Mouse (Mus musculus) CD8-positive naive resting alpha-beta T cell, adult 2 months (primary cell): Measurements from ENCODE around the gene Zfp524.

Experiments
- DNase-seq, 2 experiments: peaks; one replicate each; pipeline ENCODE4 v3.0.0; 2022; ENCODE audit warnings: low read depth in 2 of 2, low spot score in 2 of 2

Gene Zfp524

DNA sequence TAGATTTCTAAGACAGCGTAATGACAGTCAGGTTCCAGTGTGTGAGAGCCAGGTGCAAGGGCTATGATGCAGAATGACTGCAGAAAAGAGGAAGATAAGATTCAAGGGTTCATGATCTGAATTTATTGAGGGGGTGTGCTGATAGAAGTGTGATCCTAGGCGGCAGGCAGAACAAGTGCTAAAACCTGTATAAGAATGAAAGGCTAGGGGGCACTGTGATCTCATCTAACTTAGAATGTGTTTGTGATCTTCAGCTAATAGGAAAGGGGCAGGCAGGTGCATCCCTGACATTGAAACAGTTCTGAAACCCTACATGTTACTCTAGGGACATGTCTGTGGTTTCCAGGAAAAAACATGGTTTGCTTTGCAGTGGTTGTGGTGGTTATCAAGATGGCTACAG, 31.9 kb downstream of the Zfp524 start:
- DNase-seq, result no peak

DNA sequence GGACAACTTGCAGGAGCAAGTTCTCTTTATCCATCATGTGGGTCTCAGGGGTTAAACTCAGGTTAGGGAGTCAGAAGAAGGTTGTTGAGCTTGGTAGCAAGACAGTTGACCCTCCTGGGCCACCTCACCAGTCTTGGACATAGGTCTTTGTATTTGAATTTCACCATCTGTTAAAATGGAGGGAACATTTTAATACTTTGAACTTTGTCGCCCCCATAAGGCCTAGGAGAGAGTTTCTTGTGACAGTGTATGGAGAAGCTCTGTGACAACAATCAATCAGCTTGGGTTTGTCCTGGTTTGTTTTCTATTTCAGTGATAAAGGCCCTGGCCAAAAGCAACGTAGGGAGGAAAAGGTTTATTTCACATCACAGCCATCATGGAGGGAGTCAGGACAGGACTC, 33.1 kb downstream of the Zfp524 start:
- DNase-seq, result peak; percentile 28 to 53

- peak; percentile 55 to 62 for DNase-seq
Observed at GRCm38 (mm10) chr7:5051193-5052192, 37.3 kb downstream of the Zfp524 start, which contains the start of gene Zfp580. Gene Zfp580 (plus strand): TSS chr7:5051538.

GRCm38 (mm10) chr7:5052438-5052837, 38.2 kb downstream of the Zfp524 start:
- no peak for DNase-seq

DNA sequence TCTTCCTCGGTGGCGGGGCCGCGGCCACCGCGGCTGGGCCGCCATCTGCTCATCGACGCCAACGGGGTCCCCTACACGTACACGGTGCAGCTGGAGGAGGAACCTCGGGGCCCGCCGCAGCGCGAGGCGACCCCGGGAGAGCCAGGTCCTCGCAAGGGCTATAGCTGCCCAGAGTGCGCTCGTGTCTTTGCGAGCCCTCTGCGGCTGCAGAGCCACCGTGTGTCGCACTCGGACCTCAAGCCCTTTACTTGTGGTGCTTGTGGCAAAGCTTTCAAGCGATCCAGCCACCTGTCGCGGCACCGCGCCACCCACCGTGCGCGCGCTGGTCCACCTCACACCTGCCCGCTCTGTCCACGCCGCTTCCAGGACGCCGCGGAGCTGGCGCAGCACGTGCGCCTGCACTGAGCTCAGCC, 38.7 kb downstream of the Zfp524 start:
- DNase-seq, result no peak

DNA sequence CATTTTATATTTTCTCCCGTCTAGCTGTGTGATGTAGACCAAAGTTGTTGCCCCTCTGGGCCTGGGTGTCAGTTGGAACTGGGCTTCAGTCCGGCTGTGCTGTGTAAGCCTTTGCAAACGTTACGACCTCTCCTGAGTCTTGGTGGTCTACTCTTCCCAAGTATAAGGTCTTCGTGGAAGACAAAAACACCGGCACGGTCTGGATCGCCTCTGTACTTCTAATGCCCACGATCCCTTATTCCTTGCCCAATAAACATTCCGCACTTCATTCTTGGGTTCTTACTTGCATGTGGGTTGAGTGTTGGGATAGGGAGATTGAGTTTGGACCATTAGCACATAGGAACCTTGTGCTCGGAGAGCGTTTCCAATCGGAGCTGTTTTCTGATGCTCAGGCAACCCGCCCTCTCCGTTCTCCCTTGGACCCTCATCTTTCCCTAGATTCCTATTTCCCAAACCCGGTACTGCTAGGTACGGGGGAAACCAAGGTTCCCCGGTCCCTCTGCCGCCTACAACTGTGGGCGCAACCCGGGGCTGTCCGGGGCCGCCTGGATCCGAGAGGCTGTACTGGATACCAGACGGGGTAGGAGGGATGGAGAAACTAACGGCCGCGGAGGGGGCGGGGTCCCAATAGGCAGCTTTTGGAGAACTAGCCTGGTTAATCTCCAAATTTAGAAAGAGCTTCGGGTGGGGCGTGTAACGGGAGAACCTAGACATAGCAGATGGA, 39.4 kb downstream of the Zfp524 start:
- no peak for DNase-seq

DNA sequence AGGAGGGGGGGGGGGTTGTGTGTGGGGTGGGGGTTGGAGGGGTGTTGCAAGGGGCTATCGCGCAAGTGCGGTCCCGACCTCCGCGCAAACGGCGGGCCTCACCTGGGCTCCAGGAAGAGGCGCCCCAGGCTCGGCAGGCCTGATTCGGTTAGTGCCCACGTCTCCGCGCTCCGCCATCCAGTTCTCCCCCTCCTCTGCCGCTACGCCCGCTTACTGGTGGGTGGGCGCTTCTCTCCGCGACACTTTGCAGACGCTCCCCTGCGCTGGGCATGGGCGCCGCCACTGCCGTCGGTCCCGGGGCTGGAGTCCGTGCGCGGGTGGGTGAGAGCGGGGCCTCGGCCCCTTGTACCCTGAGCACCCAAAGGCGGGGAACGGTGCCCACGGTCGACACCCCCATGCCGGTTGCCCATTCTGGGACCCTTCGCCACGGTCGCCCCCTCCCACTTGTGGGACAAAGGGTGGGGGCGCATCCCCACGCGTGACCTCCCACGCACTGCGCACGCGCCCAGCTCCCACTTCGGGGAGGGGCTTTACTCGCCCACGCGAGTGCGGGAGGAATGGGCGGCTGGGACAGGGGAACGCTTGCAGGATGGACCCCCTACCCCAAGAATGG, 42.5 kb downstream of the Zfp524 start:
- DNase-seq, result no peak

GRCm38 (mm10) chr7:5057381-5057780, 43.2 kb downstream of the Zfp524 start:
- no peak for DNase-seq

GRCm38 (mm10) chr7:5057804-5058203, 43.6 kb downstream of the Zfp524 start:
- no peak for DNase-seq

GRCm38 (mm10) chr7:5058631-5059030, 44.4 kb downstream of the Zfp524 start:
- DNase-seq, result no peak

DNA sequence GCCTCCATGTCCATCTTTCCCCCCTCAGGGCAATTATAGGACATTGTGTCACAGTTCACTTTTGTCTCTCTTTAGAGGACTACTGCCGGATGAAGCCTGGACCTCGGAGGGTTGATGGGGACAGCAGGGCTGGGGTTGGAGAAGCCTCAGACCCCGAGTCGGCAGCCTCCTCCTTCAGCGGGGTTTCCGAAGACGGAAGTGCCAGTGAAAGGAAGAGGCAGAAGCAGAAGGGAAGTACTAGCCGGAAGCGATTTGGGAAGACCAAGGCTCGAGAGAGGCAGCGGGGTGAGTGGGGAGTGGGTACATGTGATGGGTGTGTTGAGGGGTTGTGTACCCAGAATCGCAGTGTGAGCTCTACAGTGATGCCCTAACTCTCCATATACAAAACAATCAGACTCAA, 45.2 kb downstream of the Zfp524 start:
- no peak for DNase-seq

DNA sequence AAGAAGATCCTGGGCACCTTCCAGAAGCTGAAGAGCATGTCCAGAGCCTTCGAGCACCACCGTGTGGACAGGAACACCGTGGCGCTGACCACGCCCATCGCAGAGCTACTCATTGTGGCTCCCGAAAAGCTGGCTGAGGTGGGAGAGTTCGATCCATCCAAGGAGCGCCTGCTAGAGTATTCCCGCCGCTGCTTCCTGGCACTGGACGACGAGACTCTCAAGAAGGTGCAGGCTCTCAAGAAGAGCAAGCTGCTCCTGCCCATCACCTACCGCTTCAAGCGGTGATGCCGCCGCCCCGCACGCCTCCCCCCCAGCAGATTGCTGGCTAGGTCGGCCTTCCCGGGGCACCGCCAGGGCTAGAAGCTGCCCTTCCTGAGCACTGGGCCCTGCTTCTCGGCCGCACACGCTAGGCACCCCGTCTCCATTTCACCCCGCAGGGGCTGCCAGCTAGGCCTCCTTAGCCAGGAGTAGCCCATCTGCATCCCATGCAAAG, 46.1 kb downstream of the Zfp524 start:
- DNase-seq, result peak; percentile 37 to 55

DNA sequence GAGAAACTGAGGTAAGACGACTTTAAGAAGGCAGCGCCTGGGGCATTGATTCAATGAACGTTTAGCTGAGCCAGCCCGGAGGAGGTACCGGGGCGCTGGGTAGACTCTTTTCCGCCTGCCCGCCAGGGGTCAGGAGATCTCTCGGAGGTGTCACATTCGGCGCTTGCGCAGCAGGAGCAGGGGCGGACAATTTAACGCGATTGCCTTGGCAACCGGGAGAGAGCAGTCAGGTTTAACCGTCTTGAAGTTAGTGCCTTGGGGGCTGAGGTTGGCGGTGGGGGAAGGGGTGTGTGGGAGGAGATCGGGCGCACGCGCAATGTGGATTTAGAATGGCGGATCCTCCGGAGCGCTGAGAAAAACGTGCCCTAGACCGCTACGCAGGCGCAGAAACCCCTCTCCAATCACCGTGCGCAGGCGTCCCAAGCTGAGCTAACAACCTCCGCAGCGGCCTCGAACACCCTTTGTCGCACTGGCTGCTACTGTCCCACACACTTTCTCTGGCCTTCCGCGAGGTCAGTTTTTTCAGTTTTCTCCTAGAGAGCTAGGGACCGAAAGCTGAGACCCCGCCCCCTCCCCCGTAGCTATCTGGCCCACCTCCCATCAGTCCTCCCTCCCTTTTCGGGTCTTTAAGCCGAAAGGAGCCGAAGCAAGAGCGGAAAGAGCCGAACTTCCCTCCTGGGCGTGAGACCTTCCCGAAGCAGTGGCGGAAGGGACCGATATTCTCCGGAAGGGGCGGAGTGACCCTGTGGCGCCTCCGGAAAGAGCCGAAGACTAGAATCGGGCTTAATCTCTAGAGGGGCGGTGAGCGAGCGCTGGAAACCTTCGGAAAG, 46.9 kb downstream of the Zfp524 start:
- peak; percentile 97 to 98 for DNase-seq

GRCm38 (mm10) chr7:5061774-5062359, 47.7 kb downstream of the Zfp524 start, which contains the start of gene U2af2:
Gene U2af2 (plus strand): TSS chr7:5062143.
- peak; percentile 90 for DNase-seq

GRCm38 (mm10) chr7:5062360-5063001, 48.3 kb downstream of the Zfp524 start:
- peak; percentile 63 to 67 for DNase-seq

- no peak for DNase-seq
Observed at GRCm38 (mm10) chr7:5064886-5065285, 50.7 kb downstream of the Zfp524 start.
